Mouse (Mus musculus): ENCODE data around the gene Fam50a. TPM values are rescaled to one million over a fixed set of nuclear protein-coding genes. Genes with fewer than 3 reads are reported as not detected.

Fam50a gene
- 4.8 TPM for polyA plus RNA-seq (2014; fragmentation: Illumina TruSeq; extraction: RNeasy Lipid Tissue Mini Kit (QIAGEN cat#74804); ENCODE audit: low replicate concordance)

DNA sequence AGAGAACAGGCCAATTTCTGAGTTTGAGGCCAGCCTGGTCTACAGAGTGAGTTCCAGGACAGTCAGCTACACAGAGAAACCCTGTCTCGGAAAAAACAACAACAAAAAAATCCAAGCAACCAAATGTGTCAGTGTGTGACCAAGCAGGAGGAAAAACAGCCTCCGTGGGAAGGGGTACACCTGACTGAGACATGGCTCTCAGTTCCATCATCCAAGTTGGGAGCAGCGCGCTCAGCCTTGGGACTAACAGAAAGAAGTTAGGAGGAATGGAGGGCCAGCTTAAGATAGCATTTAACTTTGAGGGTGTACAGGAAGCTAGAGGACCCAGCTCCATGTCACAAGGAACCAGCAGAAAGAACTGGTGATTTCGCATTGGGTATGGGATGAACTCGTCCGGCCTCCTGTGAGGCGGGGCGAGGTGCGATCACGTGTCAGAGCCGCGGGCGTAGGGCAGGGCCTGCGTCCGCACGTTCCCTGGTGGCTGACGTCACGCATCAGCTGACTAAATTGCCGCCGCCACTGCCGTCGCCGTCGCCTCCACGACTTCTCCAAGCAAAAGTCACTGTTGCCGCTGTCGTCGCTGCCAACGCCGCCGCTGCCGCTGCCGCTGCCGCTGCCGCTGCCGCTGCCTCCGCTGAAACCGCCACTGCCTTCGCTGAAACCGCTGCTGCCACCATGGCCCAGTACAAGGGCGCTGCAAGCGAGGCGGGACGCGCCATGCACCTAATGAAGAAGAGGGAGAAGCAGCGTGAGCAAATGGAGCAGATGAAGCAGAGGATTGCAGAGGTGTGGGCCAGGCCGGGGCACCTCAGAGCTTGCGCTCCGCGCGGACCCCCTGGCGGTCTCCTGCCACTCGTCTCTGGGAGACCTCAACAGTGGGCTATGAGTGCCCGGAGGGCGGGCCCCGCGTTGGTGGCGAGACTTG lies at the start of gene Fam50a:
Gene Fam50a (plus strand): TSS at position 494 of the 925 bp plus-strand sequence.

DNA sequence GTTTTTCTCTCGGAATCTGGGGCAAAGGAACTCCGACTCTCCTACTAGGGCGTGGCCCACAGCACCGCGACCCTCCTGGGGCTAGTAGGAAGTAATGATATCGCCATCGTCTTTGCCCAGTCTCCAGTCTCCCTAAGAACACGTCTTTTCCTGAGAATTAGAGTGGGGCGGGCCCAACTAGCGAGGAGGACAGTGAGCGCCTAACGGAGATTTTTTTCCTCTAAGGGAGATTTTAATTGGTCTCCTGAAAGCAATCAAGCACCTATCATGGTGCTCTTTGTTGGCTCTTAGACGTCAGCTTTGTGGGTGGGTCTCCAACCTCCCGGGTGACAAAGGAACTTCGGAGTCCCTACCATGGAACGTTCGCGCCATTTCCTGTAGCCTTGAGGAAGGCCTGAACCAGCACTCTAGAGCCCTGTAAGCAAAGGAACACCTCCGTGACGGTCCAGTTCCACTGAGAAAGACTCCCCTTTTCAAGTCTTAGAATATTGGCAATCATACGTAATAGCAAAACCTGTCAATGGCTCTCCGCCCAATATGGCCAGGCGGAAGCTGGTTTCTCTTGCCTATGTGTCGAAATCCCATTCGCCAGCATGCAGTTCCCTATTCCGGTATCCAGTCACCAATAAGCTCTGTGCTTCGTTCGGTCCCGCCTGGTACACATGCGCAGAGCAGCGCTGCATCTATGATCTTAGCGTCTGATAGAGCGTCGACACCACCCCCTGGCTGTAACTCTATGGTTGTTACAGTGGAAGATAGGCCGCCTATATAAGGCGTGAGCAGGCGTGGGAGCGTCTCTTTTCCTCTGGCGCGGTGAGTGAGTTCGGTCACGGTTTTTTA lies 42.6 kb upstream of the Fam50a start, which contains the start of gene Rpl10:
Gene Rpl10 (plus strand): TSS at position 751 of the 840 bp plus-strand sequence.

DNA sequence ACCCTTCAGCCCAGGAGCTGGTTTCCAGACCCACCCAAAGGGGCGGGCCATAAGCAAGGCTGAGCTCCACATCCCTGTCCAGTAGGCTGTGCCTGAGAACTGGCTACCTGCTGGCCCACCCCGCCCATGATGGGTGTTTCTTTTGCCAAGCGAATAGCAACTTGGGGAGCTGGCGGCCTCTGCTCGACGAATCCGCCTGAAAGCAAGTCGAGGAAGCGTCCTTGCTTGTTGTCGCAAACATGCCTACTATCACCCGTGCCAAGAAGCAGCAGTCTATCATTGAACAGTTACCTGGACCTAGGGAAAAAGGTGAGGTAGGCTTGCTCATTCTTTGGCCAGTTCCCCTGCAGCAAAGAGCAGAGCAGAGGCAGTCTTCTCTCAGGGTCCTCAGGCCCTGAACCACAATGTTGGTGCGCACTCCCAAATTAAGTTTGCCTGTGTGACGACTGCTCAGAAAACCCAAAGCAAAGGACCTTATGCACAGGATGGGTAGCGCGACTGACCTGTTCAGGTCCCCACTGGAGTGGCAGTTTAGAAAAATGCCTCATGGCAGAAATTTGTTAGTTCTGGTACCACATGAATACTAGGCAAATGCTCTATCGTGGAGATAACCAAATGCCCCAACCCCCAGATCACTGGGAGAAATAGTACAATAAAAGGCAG lies 31.0 kb upstream of the Fam50a start, which contains the start of the genes Taz and Dnase1l1:
Gene Taz (plus strand): TSS at position 181 of the 663 bp plus-strand sequence.
Gene Dnase1l1 (minus strand): TSS at position 606 of the 663 bp plus-strand sequence.

GRCm38 (mm10) chrX:74296538-74297448 lies 16.0 kb upstream of the Fam50a start, which contains the start of gene Atp6ap1:
Gene Atp6ap1 (plus strand): TSS chrX:74297097.

GRCm38 (mm10) chrX:74304867-74305700 lies 7.7 kb upstream of the Fam50a start, which contains the start of gene Gdi1:
Gene Gdi1 (plus strand): TSS chrX:74304998.

GRCm38 (mm10) chrX:74328725-74329161 lies 15.9 kb downstream of the Fam50a start, which contains the start of gene Plxna3:
Gene Plxna3 (plus strand): TSS chrX:74329066.

DNA sequence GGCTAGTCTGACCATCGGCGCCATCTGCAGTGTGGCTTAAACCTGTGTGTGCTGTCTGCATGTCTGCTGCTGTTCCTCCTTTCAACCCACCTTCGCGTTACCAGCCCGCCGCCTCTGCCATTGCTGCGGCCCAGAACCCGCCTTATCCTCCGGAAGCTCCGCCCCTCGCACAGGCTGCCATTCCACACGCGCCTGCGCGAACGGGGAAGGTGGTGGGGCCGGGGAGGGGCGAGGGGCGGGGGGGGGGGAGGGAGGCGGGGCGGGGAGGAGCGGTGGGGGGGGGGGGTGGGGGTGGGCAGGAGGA lies 40.6 kb downstream of the Fam50a start, which contains the start of gene Lage3:
Gene Lage3 (minus strand): TSS at position 152 of the 304 bp plus-strand sequence.

Other genes with a start within 250 kb of the Fam50a start
- gene Opn1mw, start 185.6 kb upstream of the Fam50a start, polyA plus RNA-seq (2014; fragmentation: Illumina TruSeq; extraction: RNeasy Lipid Tissue Mini Kit (QIAGEN cat#74804); ENCODE audit: low replicate concordance): not detected
- gene Mecp2, start 177.7 kb upstream of the Fam50a start, polyA plus RNA-seq (2014; fragmentation: Illumina TruSeq; extraction: RNeasy Lipid Tissue Mini Kit (QIAGEN cat#74804); ENCODE audit: low replicate concordance): 10.2 TPM
- not detected for gene Tex28, start 145.2 kb upstream of the Fam50a start, polyA plus RNA-seq (2014; fragmentation: Illumina TruSeq; extraction: RNeasy Lipid Tissue Mini Kit (QIAGEN cat#74804); ENCODE audit: low replicate concordance)
- gene Tktl1, start 135.8 kb upstream of the Fam50a start, polyA plus RNA-seq (2014; fragmentation: Illumina TruSeq; extraction: RNeasy Lipid Tissue Mini Kit (QIAGEN cat#74804); ENCODE audit: low replicate concordance): not detected
- gene Flna, start 63.2 kb upstream of the Fam50a start, polyA plus RNA-seq (2014; fragmentation: Illumina TruSeq; extraction: RNeasy Lipid Tissue Mini Kit (QIAGEN cat#74804); ENCODE audit: low replicate concordance): 16.9 TPM
- 23.2 TPM for gene Emd, start 58.3 kb upstream of the Fam50a start, polyA plus RNA-seq (2014; fragmentation: Illumina TruSeq; extraction: RNeasy Lipid Tissue Mini Kit (QIAGEN cat#74804); ENCODE audit: low replicate concordance)
- 610 TPM for gene Rpl10, start 42.2 kb upstream of the Fam50a start, polyA plus RNA-seq (2014; fragmentation: Illumina TruSeq; extraction: RNeasy Lipid Tissue Mini Kit (QIAGEN cat#74804); ENCODE audit: low replicate concordance)
- 48.9 TPM for gene Taz, start 31.1 kb upstream of the Fam50a start, polyA plus RNA-seq (2014; fragmentation: Illumina TruSeq; extraction: RNeasy Lipid Tissue Mini Kit (QIAGEN cat#74804); ENCODE audit: low replicate concordance)
- gene Dnase1l1, start 30.7 kb upstream of the Fam50a start, polyA plus RNA-seq (2014; fragmentation: Illumina TruSeq; extraction: RNeasy Lipid Tissue Mini Kit (QIAGEN cat#74804); ENCODE audit: low replicate concordance): 52.9 TPM
- gene Atp6ap1, start 15.9 kb upstream of the Fam50a start, polyA plus RNA-seq (2014; fragmentation: Illumina TruSeq; extraction: RNeasy Lipid Tissue Mini Kit (QIAGEN cat#74804); ENCODE audit: low replicate concordance): 90.9 TPM
- gene Gdi1, start 8.0 kb upstream of the Fam50a start, polyA plus RNA-seq (2014; fragmentation: Illumina TruSeq; extraction: RNeasy Lipid Tissue Mini Kit (QIAGEN cat#74804); ENCODE audit: low replicate concordance): 81.7 TPM
- gene Plxna3, start 16.0 kb downstream of the Fam50a start, polyA plus RNA-seq (2014; fragmentation: Illumina TruSeq; extraction: RNeasy Lipid Tissue Mini Kit (QIAGEN cat#74804); ENCODE audit: low replicate concordance): 0.63 TPM
- gene Lage3, start 40.6 kb downstream of the Fam50a start, polyA plus RNA-seq (2014; fragmentation: Illumina TruSeq; extraction: RNeasy Lipid Tissue Mini Kit (QIAGEN cat#74804); ENCODE audit: low replicate concordance): 7.2 TPM
- gene Ubl4a, start 60.2 kb downstream of the Fam50a start, polyA plus RNA-seq (2014; fragmentation: Illumina TruSeq; extraction: RNeasy Lipid Tissue Mini Kit (QIAGEN cat#74804); ENCODE audit: low replicate concordance): 27.4 TPM
- 6.6 TPM for gene Slc10a3, start 60.3 kb downstream of the Fam50a start, polyA plus RNA-seq (2014; fragmentation: Illumina TruSeq; extraction: RNeasy Lipid Tissue Mini Kit (QIAGEN cat#74804); ENCODE audit: low replicate concordance)
- gene Fam3a, start 80.2 kb downstream of the Fam50a start, polyA plus RNA-seq (2014; fragmentation: Illumina TruSeq; extraction: RNeasy Lipid Tissue Mini Kit (QIAGEN cat#74804); ENCODE audit: low replicate concordance): 3.7 TPM
- gene Ikbkg, start 80.3 kb downstream of the Fam50a start, polyA plus RNA-seq (2014; fragmentation: Illumina TruSeq; extraction: RNeasy Lipid Tissue Mini Kit (QIAGEN cat#74804); ENCODE audit: low replicate concordance): 32.8 TPM
- gene G6pdx, start 116.2 kb downstream of the Fam50a start, polyA plus RNA-seq (2014; fragmentation: Illumina TruSeq; extraction: RNeasy Lipid Tissue Mini Kit (QIAGEN cat#74804); ENCODE audit: low replicate concordance): 8.9 TPM
- not detected for gene Gm6880, start 168.4 kb downstream of the Fam50a start, polyA plus RNA-seq (2014; fragmentation: Illumina TruSeq; extraction: RNeasy Lipid Tissue Mini Kit (QIAGEN cat#74804); ENCODE audit: low replicate concordance)